Mouse (Mus musculus): Measurements from ENCODE around the gene Ift122.

The Ift122 gene

GRCm38 (mm10) chr6:115853091-115853813, at the start of gene Ift122, which contains the start of gene Mbd4:
Gene Ift122, plus strand, starts transcription at chr6:115853470.
Gene Mbd4, minus strand, starts transcription at chr6:115853371.
- DNase-seq (ENCODE audit: low spot score in 2 of 2) = peak; percentile 99

- peak; percentile 41 to 45 for DNase-seq (ENCODE audit: low spot score in 2 of 2)
These were observed 49.5 kb upstream of the Ift122 start for GRCm38 (mm10) chr6:115803541-115804382.

DNA sequence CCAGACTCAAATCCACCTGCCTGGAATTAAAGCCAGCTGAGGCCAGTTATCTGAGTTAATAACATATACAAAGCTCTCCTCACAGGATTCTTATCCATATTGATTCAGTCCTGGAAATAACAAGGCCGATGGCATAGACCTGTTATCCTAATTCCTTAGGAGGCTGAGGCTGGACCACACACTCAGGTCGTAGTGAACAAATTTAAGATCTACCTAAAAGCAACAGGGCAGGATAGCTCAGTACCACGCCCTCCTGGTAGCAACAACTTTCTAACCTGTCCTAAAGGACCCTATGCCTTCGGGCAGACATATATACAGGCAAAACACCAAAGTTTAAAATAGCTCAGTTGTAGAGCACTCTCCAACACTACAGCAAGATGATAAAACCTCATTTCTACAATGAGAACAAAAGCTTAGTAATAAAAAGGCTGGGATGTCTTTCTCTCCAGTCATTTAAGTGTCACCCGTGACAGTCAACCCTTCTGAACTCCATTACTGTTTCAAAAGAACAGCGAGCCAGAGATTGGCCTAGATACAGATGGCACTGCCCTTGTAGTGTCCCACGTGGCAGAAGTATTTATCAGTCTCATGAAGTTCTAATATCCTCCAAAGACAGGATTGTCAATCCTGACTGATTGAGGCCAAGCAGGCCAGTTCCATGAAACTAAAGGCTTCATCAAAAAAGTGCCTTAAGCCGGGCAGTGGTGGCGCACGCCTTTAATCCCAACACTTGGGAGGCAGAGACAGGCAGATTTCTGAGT, 48.7 kb upstream of the Ift122 start:
- no peak for DNase-seq (ENCODE audit: low spot score in 2 of 2)

DNA sequence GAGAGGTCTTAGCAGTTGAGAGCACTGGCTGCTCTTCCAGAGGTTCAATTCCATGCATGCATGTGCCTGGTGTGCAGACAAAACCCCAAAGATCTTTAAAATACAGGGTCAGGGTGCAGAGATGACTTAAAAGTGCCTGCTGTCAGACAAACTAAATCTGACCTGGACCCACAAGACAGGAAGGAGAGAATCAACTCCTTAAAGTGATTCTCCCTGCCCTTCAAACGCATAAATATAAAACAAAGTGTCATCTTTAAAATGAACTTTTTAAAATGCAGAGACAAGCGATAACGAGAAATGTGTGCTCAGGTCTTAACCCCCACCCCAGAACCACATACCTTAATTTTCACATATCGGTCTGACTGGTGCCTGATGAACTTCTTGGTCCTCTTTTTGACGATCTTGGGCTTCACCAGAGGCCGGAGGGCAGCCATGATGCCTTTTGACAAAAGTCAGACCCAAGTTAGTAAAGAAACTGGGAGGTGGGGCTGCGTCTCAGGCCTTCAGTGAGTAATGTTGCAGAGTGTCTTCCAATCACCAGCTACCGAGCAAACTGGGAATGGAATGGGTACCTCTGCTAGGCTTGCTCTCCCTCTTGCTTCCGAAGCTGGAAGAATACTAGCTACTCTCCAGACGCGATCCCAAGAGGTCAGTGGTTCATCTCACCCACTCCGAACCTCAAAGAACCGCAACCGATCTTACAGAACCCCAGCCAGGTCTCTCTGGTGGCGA, 45.6 kb upstream of the Ift122 start:
- DNase-seq (ENCODE audit: low spot score in 2 of 2) = no peak

GRCm38 (mm10) chr6:115808196-115808487, 45.1 kb upstream of the Ift122 start:
- DNase-seq (ENCODE audit: low spot score in 2 of 2) = peak in 1 of 2 experiments; percentile 19

DNA sequence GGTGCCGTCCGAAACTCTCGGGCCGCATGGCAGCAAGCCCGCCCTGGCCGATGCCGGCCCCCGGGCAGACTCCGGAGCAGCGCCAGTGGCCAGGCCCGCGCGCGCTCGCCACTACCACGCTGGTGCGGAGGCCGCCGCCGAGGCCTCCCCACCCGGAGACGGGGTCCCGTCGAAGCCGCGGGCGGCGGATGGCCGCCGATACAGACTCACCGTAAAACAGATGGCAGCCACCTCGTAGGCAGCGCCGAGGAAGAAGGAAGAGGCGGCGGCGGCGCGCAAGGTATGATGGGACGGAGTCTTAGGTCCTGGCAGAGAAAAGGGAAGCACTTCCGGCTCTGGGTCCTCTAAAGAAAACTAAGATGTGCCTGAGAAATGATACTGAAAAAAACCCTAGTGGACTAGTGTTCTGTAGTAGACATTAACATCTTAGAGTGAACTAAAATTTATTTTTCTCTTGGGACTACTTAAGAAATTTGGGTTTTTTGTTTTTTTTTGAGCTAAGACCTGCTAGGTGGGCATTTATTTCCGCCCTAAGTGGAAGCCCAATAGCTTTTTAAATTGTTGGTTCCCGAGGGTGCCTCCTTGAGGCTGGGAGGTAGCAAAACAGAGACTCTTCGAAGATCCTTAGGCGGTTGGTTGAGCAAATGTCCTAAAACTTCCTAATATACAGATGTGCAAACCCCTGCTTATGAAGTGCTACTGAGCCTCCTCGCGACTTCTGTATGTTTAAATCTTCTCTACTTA, 44.6 kb upstream of the Ift122 start, which contains the start of gene Rpl32:
Gene Rpl32 (minus strand): TSS at position 260 of the 744 bp plus-strand sequence.
- peak; percentile 81 to 87 for DNase-seq (ENCODE audit: low spot score in 2 of 2)

- DNase-seq (ENCODE audit: low spot score in 2 of 2) = no peak
These were observed 41.7 kb upstream of the Ift122 start for GRCm38 (mm10) chr6:115811606-115812005.

- peak; percentile 55 to 74 for DNase-seq (ENCODE audit: low spot score in 2 of 2)
These were observed 39.2 kb upstream of the Ift122 start for GRCm38 (mm10) chr6:115814104-115814503.

DNA sequence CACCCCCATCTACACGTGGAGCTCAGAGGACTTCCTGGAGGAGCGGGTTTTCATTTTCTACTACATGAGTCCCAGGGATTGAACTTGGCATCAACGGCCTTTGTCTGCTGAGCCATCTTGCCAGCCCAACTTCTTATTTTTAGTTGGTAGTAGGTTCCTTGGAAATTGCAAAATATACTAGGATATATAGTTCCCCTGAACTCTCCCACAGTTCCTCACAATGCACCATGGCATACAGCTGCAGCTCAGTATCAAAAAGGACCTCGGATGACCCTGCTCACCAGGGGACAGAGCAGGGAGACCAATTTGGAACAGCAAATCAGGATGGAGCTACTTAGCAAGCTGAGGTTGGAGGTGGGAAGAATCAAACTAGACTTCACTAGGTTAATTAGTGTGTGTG, 38.2 kb upstream of the Ift122 start:
- no peak for DNase-seq (ENCODE audit: low spot score in 2 of 2)

- no peak for DNase-seq (ENCODE audit: low spot score in 2 of 2)
These were observed 35.1 kb upstream of the Ift122 start for GRCm38 (mm10) chr6:115818129-115818528.

DNA sequence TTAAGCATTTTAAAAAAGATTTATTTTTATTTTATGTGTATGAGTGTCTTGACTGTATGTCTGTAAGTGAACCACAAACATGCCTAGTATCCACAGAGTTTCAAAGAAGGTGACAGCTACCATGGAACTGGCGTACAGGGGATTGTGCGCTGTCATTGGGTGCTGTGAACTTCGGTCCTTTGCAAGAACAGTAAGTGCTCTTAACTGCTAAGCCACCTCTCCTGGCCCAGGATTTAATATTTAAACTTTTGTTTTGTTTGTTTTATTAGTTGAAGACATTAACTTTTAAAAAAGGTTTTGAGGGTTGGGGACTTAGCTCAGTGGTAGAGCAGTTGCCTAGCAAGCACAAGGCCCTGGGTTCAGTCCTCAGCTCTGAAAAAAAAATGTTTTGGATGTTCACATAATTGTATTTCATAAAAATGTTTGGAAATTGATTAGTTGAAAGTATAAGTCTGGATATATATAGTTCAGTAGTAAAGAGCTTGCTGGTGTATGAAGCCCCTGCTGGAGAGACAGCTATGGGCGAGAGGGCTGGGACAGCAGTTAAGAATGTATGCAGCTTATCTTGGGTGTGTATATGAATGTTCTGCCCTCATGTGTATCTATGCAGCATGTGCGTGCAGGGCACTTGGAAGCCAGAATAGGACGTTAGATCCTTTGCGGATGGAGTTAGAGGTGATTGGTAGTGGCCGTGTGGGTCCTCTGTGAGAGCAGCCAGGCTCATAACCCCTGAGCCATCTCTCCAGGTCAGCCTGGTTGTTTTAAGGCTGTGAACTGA, 31.9 kb upstream of the Ift122 start:
- DNase-seq (ENCODE audit: low spot score in 2 of 2) = no peak

GRCm38 (mm10) chr6:115823850-115824464, 29.3 kb upstream of the Ift122 start:
- peak; percentile 72 to 80 for DNase-seq (ENCODE audit: low spot score in 2 of 2)

DNA sequence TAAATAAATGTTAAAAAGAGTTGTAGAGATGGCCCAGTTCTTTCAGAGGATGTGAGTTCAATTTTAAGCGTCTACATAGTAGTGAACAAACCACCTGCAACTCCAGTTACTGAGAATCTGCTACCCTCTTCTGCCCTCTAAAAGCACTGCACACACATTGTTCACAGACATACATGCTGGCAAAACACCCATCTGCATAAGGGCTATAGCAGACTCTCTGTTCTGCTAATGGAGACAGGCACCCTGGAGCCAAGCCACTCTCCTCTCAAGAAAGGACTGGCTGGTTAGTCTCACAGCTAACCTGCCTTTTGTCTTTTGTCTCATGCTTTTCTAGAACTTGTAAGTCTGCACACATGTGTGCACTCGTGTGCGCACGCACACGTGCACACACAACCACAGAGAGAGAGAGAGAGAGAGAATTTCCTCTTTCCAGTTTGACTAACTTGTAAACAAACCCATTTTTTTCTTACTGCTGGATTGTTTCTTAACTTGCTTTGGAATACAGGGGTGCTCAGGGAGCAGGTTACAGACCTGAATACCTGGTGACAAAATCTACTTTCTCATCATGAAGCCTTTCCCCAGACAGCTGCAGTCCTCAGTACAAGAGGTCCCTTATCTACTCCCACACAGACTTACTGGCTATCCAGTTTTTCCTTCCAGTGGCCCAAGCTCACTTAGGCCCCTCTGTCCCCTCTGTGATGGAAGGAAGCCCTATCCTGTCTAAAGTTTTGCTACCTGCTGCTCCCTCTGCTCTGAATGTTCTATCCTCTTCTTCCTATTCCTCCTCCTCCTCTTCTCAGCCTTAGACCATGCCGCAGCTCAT, 22.3 kb upstream of the Ift122 start:
- DNase-seq (ENCODE audit: low spot score in 2 of 2) = no peak

- no peak for DNase-seq (ENCODE audit: low spot score in 2 of 2)
These were observed 21.0 kb upstream of the Ift122 start for GRCm38 (mm10) chr6:115832152-115832850.

- no peak for DNase-seq (ENCODE audit: low spot score in 2 of 2)
These were observed 19.4 kb upstream of the Ift122 start for GRCm38 (mm10) chr6:115833861-115834260.

GRCm38 (mm10) chr6:115838161-115838597, 15.1 kb upstream of the Ift122 start, which contains the start of gene Efcab12:
Gene Efcab12, minus strand, starts transcription at chr6:115838412.
- DNase-seq (ENCODE audit: low spot score in 2 of 2) = peak; percentile 64

- no peak for DNase-seq (ENCODE audit: low spot score in 2 of 2)
These were observed 14.5 kb upstream of the Ift122 start for GRCm38 (mm10) chr6:115838745-115839144.

DNA sequence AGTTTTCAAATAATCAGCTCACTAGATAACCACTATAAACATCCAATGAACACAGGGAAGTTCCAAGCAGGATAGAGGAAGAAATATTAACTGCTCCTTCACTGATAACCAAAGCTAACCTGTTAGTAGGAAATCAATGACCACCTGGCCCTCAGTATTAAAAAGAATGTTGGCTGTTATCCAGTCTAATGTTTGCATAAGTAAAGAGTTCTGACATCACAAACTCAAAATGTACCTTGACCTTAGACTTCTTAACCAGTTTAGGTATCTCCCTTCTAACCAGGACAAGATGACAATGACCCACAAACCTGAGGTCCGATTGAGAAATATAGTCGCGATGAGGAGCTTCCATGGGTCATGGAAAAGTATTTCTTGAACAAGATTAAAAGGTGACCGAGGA, 8.3 kb upstream of the Ift122 start:
- no peak for DNase-seq (ENCODE audit: low spot score in 2 of 2)

All from spleen, postnatal 36 days (tissue).